Mouse (Mus musculus): ENCODE results near the gene Mob3a. TPM values are rescaled to one million over a fixed set of nuclear protein-coding genes. Genes with fewer than 3 reads are reported as not detected.

Gene Mob3a
- 54.1 and 57.8 TPM in 2 replicates for total RNA-seq (2014; rRNA removed)
- 38.9 and 45.9 TPM in 2 replicates for polyA plus RNA-seq (2015; fragmentation: Nextera tagmentation; extraction: Ambion mirVana)

DNA sequence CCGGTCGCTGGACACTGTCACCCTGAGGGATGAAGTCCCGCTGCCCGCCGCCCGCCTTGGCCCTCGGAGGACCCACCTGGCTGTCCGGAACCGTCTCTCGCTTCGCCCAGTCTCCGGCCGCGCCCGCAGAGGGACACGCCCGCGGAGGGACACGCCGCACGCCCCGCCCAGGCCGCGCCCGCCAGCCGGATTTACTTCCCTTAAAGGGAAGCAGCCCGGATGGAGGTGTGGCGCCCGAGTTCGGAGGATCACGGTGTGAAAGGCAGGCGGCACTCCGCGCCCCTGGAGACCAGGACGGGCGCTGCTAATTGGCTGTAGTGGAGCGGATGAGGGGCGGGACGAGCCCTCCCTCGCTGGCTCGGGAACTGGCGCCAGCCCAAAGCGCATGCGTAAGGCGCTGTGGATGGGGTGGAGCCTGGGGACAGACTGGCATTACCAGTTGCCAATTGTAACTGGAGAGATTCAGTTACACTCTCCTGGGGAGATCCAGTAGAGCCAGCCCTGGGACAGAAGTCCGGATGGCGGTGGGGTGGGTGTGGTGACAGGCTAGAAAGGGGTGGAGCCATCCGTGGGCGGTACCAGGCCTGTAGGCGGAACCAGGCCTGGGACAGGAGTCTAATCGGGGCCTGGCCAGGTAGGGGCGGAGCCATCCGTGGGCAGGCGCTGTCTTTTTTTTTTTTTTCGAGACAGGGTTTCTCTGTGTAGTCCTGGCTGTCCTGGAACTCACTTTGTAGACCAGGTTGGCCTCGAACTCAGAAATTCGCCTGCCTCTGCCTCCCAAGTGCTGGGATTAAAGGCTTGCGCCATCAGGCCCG, at the start of gene Mob3a, which contains the start of gene Izumo4:
TSS of gene Mob3a (minus strand) at position 257 of the 815 bp plus-strand sequence.
TSS of gene Izumo4 (plus strand) at position 464 of the 815 bp plus-strand sequence.
- Histone ChIP-seq H3K36me3 (ENCODE audit: insufficient read depth) (peaks cover 16% of the 10 kb centered on the region), H3K4me2 (ENCODE audit: low read depth) (peak within 1 kb of the TSS; percentile 75), H3K9ac (peak within 1 kb of the TSS; percentile 74), H3K27me3 (ENCODE audit: insufficient read depth, low read length) (no peaks in the 10 kb centered on the region), H3K4me1 (ENCODE audit: insufficient read depth) (peaks cover 20% of the 10 kb centered on the region), H3K27ac (ENCODE audit: low read depth, low read length) (peak within 1 kb of the TSS; percentile 90), H3K9me3 (ENCODE audit: low read length) (no peaks in the 10 kb centered on the region), H3K4me3 (ENCODE audit: low read depth, low read length) (peak within 1 kb of the TSS; percentile 77)
- 3% methylated on average over 59 of the region's 59 CpGs for WGBS
- DNase-seq (peak; percentile 100), ATAC-seq (peak; percentile 95)
- TF ChIP-seq CTCF (IDR thresholded peaks at IDR 0.05; ENCODE audit: low read depth), result peak; percentile 50

DNA sequence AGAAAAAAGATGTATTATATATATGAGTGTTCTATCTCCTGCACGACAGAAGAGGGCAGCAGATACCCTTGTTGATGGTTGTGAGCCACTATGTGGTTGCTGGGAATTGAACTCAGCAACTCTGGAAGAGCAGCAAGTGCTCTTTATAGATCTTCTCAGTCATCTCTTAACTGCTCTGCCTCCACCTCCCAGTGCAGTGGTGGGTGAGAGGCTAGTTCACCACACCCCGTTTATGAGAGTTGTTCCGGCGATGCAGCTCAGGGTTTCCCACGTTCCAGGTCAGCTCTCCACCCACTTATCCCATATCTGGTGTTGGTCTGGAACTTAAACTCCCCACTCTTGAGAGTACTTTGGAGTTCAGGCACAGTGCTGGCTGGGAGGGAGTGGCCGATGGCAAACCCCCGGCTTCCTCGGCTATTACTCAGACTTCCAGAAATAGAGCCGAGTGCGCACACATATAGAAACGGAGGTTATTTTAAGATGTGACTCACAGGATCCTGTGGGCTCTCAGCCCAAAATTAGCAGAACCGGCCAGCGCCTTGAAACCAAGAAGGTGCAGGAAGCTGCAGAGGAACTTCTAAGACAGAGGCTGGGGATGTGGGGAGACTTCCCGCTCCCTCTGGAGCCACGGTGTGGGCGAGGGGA, 49.5 kb upstream of the Mob3a start:
- Histone ChIP-seq H3K9me3 (ENCODE audit: low read length) (no peaks in the 10 kb centered on the region), H3K27ac (ENCODE audit: low read depth, low read length) (no peak overlapping the region), H3K27me3 (ENCODE audit: insufficient read depth, low read length) (no peaks in the 10 kb centered on the region), H3K9ac (no peak overlapping the region), H3K36me3 (ENCODE audit: insufficient read depth) (no peaks in the 10 kb centered on the region), H3K4me1 (ENCODE audit: insufficient read depth) (peaks cover 3% of the 10 kb centered on the region), H3K4me2 (ENCODE audit: low read depth) (peak overlapping the region; percentile 32), H3K4me3 (ENCODE audit: low read depth, low read length) (no peak overlapping the region)
- 18% methylated on average over 16 of the region's 16 CpGs for WGBS
- no peak for ATAC-seq
- TF ChIP-seq CTCF (IDR thresholded peaks at IDR 0.05; ENCODE audit: low read depth), result peak; percentile 48
- no peak for DNase-seq

DNA sequence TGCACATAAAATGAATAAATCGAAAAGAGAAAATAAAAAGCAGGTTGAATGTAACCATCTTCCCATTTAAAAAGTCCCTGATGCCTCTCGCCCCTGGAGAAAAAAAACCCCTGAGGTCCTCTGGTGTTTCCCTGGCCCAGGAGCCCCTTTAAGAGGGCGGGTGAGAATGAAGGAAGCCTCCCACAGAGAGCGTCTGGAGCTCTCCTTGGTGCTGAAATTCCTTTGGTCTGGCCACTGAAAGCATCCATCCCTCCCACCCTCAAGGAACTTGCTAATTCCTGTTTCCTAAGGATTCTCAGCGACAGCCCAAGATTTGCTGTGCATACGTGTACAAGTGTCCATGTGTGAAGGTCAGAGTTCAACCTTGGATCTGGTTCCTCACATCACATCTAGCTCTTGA, 46.8 kb upstream of the Mob3a start:
- no peaks in the 10 kb centered on the region for H3K36me3 ChIP-seq (ENCODE audit: insufficient read depth)
- ATAC-seq, result no peak
- H3K4me2 ChIP-seq (ENCODE audit: low read depth), result no peak overlapping the region
- H3K4me3 ChIP-seq (ENCODE audit: low read depth, low read length), result no peak overlapping the region
- no peak overlapping the region for H3K27ac ChIP-seq (ENCODE audit: low read depth, low read length)
- DNase-seq, result no peak
- no peaks in the 10 kb centered on the region for H3K27me3 ChIP-seq (ENCODE audit: insufficient read depth, low read length)
- no peaks in the 10 kb centered on the region for H3K4me1 ChIP-seq (ENCODE audit: insufficient read depth)
- H3K9me3 ChIP-seq (ENCODE audit: low read length), result no peaks in the 10 kb centered on the region
- 12% methylated on average over 6 of the region's 6 CpGs for WGBS
- TF ChIP-seq CTCF (IDR thresholded peaks at IDR 0.05; ENCODE audit: low read depth), result no peak
- H3K9ac ChIP-seq, result no peak overlapping the region

DNA sequence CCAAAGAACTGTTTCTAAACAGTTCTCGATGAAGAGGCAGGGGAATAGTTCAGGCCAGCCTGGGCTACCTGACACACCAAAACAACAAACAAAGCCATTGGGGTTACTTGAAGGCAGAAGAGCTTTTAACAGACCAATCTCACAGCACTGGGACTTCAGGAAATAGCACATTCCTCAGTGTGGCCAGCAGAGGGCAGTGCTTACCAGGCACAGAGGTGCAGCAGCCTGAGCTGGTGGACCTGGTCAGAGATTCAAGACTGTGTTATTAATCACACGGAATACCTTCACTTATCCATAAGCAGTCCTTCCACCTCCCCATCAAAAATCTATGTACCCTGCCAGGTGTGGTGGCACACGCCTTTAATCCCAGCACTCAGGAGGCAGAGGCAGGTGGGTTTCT, 45.6 kb upstream of the Mob3a start:
- Histone ChIP-seq H3K4me3 (ENCODE audit: low read depth, low read length) (no peak overlapping the region), H3K9me3 (ENCODE audit: low read length) (no peaks in the 10 kb centered on the region), H3K9ac (no peak overlapping the region), H3K27me3 (ENCODE audit: insufficient read depth, low read length) (no peaks in the 10 kb centered on the region), H3K4me1 (ENCODE audit: insufficient read depth) (peaks cover 3% of the 10 kb centered on the region; the same call in 1 of the 2 replicates), H3K4me2 (ENCODE audit: low read depth) (no peak overlapping the region), H3K27ac (ENCODE audit: low read depth, low read length) (no peak overlapping the region), H3K36me3 (ENCODE audit: insufficient read depth) (no peaks in the 10 kb centered on the region)
- peak; percentile 40; the same call in 1 of the 2 replicates for ATAC-seq
- 13% methylated on average over 3 of the region's 3 CpGs for WGBS
- peak; percentile 71 for DNase-seq
- peak; percentile 93 for TF ChIP-seq CTCF (IDR thresholded peaks at IDR 0.05; ENCODE audit: low read depth)

DNA sequence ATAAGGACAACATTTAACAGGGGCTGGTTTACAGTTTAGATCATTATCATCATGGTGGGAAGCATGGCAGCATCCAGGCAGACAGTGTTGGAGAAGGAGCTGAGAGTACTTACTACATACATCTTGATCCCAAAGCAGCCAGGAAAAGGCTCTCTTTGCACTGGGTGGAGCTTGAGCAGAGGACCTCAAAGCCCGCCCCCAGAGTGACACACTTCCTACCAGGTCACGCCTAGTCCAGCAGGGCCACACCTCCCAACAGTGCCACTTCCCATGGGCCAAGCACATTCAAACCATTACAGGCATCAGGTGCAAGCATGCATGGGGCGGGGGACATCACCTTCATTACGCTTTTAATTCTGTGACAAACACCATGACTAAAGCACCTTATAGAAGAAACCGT, 42.5 kb upstream of the Mob3a start:
- no peak overlapping the region for H3K27ac ChIP-seq (ENCODE audit: low read depth, low read length)
- H3K36me3 ChIP-seq (ENCODE audit: insufficient read depth), result no peaks in the 10 kb centered on the region
- H3K9me3 ChIP-seq (ENCODE audit: low read length), result no peaks in the 10 kb centered on the region
- ATAC-seq (no peak), DNase-seq (no peak)
- no peak overlapping the region for H3K9ac ChIP-seq
- H3K4me1 ChIP-seq (ENCODE audit: insufficient read depth), result peaks cover 19% of the 10 kb centered on the region
- H3K4me3 ChIP-seq (ENCODE audit: low read depth, low read length), result no peak overlapping the region
- no peaks in the 10 kb centered on the region for H3K27me3 ChIP-seq (ENCODE audit: insufficient read depth, low read length)
- H3K4me2 ChIP-seq (ENCODE audit: low read depth), result no peak overlapping the region
- no peak for TF ChIP-seq CTCF (IDR thresholded peaks at IDR 0.05; ENCODE audit: low read depth)
- WGBS, result 43% methylated on average over 5 of the region's 5 CpGs

DNA sequence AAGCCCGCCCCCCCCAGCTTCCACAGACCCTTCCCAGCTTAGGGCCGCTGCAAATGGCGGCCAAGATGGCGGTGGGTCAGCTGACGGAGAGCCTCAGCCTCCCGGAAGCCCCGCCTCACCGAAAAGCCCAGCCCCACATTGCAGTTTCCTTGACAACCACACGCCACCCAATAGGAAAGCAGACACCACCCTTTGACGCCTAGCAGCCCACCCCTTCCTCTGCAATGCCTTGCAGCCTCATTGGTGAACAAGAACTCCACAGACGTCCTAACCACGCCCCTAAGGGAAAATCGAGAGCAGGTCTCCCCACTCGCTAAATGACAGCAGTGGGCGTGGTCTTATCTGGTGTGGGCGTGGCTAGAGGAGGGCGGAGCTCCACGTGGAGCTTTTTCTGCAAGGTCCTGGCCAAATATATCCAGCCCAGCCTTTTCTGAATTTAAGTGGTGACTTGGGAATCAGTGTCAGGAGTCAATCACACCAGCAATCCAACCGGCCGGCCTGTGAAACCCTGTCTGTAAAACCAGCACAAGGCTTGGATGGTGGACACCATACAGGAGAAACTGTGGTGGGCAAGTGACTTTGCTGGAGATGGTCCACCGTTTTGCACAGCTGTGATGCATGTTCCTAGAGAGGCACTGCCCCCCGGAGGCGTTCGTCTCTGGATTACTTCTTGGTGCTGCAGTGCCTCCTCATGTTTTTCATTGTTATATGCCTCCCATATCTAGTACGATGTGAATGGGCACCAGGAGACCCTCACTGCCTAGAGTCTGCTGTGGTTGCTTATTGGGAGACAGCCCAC, 40.6 kb upstream of the Mob3a start, which contains the start of gene Ap3d1:
TSS of gene Ap3d1 (minus strand) at position 85 of the 799 bp plus-strand sequence.
- H3K27ac ChIP-seq (ENCODE audit: low read depth, low read length), result peak within 1 kb of the TSS; percentile 84
- H3K9ac ChIP-seq, result peak within 1 kb of the TSS; percentile 98
- H3K9me3 ChIP-seq (ENCODE audit: low read length), result no peaks in the 10 kb centered on the region
- peak within 1 kb of the TSS; percentile 99 for H3K4me3 ChIP-seq (ENCODE audit: low read depth, low read length)
- no peaks in the 10 kb centered on the region; the same call in 1 of the 2 replicates for H3K36me3 ChIP-seq (ENCODE audit: insufficient read depth)
- H3K27me3 ChIP-seq (ENCODE audit: insufficient read depth, low read length), result no peaks in the 10 kb centered on the region
- H3K4me2 ChIP-seq (ENCODE audit: low read depth), result peak within 1 kb of the TSS; percentile 88
- peak; percentile 97 for DNase-seq
- peak; percentile 52 for TF ChIP-seq CTCF (IDR thresholded peaks at IDR 0.05; ENCODE audit: low read depth)
- peaks cover 19% of the 10 kb centered on the region for H3K4me1 ChIP-seq (ENCODE audit: insufficient read depth)
- ATAC-seq, result peak; percentile 100
- 2% methylated on average over 25 of the region's 25 CpGs for WGBS

Measured in forebrain, postnatal 0 days (tissue).